Mouse (Mus musculus) hindbrain, postnatal 0 days (tissue): ENCODE measurements around the gene Cdh19. TPM values are rescaled to one million over a fixed set of nuclear protein-coding genes. Genes with fewer than 3 reads are reported as not detected.

Experiments used
- ATAC-seq: fragments of 200-750 bp; cut with Nextera tagmentation; 2 replicates; pipeline ENCODE4 v1.8.0; 2017; ENCODE audit warnings: mild to moderate bottlenecking, moderate TSS enrichment, moderate library complexity
- DNase-seq: peaks from one replicate; pipeline ENCODE4 v3.0.0-alpha.2; 2015; ENCODE audit warnings: low spot score
- H3K27ac ChIP-seq: fragments of 300-500 bp; sonication (generic); 2 replicates; pipeline ENCODE4 v1.5.1; 2014; ENCODE audit warnings: mild to moderate bottlenecking
- H3K27me3 ChIP-seq: fragments of 300-500 bp; sonication (generic); 2 replicates; pipeline ENCODE4 v1.6.1; 2014; ENCODE audit warnings: low read length, mixed read lengths; ENCODE audit not compliant: insufficient read depth
- H3K36me3 ChIP-seq: fragments of 300-500 bp; sonication (generic); 2 replicates; pipeline ENCODE4 v1.6.1; 2014; ENCODE audit warnings: low read length, mixed read lengths; ENCODE audit not compliant: insufficient read depth
- H3K4me1 ChIP-seq: fragments of 300-500 bp; sonication (generic); 2 replicates; pipeline ENCODE4 v1.6.1; 2014; ENCODE audit warnings: antibody characterized with exemption, low read length, mixed read lengths; ENCODE audit not compliant: insufficient read depth
- H3K4me2 ChIP-seq: fragments of 300-500 bp; sonication (generic); 2 replicates; pipeline ENCODE4 v1.6.1; 2014; ENCODE audit warnings: low read depth, mild to moderate bottlenecking, low read length, moderate library complexity, mixed read lengths
- H3K4me3 ChIP-seq: fragments of 300-500 bp; sonication (generic); 2 replicates; pipeline ENCODE4 v1.5.1; 2014; ENCODE audit warnings: low read length
- H3K9ac ChIP-seq: fragments of 300-500 bp; sonication (generic); replicated peaks from 2 replicates; pipeline ENCODE4 v1.6.1; 2014; ENCODE audit warnings: mild to moderate bottlenecking, low read length, moderate library complexity, mixed read lengths
- H3K9me3 ChIP-seq: fragments of 300-500 bp; sonication (generic); 2 replicates; pipeline ENCODE4 v1.6.1; 2016; ENCODE audit warnings: low read length, mixed read lengths
- CTCF ChIP-seq: IDR thresholded peaks from 2 replicates; pipeline ENCODE4 v1.5.1; 2016; ENCODE audit warnings: antibody characterized with exemption, control low read depth, low read depth
- WGBS: fragments of 180-500 bp; shearing (Covaris S2); extraction: QIAGEN DNeasy Blood & Tissue Kit; methylation state at CpG from one replicate; pipeline ENCODE4 v1.1.7; 2014; 5-methylcytosine and 5-hydroxymethylcytosine counted together
- polyA plus RNA-seq: library from polyadenylated mRNA; unstranded; fragments of >200 nt; fragmentation: Nextera tagmentation; extraction: Ambion mirVana; gene quantifications from 2 replicates; pipeline ENCODE4 v1.2.1, GENCODE M21; 2015
- total RNA-seq: library from RNA; depleted of rRNA; stranded (reverse); fragments of >200 nt; gene quantifications from 2 replicates; pipeline ENCODE4 v1.2.3, GENCODE M21; 2014

The Cdh19 gene
- total and polyA plus RNA-seq, 2 experiments from 2014 or later = 0.19 to 1.1 TPM

DNA sequence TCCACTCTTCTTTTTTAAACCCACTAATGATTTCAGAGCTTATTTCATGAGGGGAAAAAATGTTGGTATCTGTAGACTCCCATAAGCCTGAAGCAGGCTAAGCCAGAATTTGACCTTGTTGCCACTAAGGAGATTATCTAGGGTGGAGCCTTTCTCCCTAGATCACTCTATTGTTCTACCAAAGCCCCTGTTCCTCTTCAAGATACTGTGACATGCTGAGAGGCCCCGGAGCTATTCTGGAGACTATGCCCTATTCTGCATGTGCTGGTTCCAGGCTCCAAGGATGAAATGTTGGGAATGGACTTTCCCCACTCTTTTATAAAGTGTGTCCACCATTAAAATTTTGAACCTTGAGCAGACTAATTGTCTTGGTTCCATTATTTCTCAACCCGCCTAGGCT lies 73.1 kb downstream of the Cdh19 start:
- Histone ChIP-seq H3K4me1 (no peaks in the 10 kb centered on the region), H3K4me3 (no peak overlapping the region), H3K27ac (no peak overlapping the region), H3K4me2 (no peak overlapping the region), H3K9me3 (no peaks in the 10 kb centered on the region), H3K27me3 (no peaks in the 10 kb centered on the region), H3K9ac (no peak overlapping the region), H3K36me3 (no peaks in the 10 kb centered on the region)
- DNase-seq (no peak), ATAC-seq (no peak)
- WGBS = 79% methylated on average over 2 of the region's 2 CpGs
- TF ChIP-seq CTCF = no peak
